Mouse (Mus musculus): ENCODE measurements around the gene Amn1.
"Not testable (repeated sequence)": the region's sequence is repeated elsewhere in the genome, so short reads cannot be mapped to it uniquely, and the experiment has no call there.

The Amn1 gene

DNA sequence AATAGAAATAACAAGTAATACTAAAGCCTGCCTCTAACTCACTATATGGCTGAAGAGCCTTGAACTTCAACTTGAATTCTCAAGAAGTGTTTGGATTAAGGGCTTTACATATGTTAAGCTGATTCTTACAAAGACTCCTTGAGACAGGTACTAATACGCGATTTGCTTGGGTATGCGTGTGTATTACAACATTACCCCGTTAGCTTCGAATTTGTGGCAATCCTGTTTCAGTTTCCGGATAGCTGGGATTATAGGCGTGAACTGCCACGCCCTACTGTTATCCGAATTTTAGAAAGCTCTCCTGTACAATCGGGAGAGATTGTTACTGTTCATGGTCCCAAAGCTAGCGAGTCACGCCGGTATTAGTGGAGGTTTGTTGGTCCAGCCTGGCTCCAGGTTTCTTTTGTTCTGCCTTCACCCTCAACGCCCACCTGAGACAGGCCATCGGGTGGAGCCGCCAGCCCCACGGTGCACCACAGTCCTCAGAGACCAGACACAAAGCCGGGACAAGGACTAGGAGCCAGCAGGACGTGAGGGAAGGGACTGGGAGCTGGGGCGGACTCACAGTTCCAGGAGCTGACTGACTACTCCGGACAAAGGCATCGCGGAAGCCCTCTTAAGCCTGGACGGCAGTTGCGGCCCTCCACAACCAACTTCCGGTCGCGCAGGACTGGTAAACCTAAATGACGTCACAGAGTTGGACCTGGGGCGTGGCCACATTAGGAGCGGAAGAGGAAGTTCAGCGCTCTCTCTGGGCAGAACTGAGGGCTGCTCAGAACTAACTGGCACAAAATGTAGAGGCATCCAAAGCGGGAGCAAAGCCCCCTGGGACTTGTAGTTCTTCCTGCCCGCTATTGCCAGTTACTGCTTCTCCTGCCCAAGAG lies at the start of gene Amn1:
TSS of gene Amn1 (minus strand) at position 672 of the 884 bp plus-strand sequence.
- peak; percentile 95 to 96 for DNase-seq

DNA sequence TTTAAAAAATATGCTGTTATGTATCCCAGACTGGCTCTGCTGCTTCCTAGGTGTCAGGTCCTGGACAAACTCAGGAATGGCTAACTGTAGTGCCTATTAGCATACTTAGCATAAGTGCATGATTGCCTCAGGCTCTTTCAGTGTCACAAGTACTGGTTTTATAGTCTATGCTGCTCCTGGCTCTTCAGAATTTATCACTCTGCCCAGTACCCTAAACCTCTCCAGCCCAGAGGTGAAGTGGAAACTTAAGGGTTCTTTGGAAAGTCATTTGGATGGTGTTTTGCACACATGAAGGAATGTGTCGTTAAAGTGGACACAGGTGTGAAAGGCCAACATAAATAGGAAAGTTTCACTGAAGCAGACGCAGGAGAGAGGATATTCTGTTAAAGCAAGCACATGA lies 48.3 kb upstream of the Amn1 start:
- no peak for DNase-seq

DNA sequence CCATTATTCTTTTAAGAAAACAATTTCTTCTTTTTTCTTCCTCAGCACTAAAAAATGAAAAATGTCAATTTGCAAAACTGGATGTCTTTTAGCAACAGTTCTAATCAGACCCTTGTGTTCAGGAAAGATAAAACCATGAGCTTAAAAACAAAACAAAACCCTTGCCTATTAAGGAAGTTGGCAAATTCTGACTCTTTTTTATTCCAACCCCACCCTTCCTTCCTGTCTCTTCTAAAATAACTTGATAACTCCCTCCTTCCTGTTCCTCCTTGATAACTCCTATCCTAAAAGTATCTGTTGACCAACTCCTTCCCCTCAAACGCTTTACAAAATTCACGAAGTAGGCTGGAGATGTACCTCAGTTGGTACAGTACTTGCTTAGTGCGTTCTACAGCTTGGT lies 45.4 kb upstream of the Amn1 start:
- DNase-seq: no peak

DNA sequence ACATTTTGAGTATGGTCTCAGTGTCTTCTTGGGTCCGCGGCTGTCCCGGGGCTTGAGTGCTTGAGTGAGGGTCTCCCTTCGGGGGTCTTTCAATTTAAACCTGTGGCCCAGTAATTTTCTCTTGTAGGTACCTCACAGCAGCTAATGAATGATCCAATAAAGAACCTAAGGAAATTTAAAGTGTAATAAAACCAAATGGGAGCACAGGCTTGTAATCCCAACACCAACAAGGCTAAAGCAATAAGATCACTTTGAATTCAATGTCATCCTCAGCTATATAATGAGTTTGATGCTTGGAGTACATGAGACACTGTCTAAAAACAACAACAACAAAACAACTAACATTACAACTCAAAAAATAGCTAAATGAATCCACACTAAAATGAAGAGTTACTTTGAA lies 36.2 kb upstream of the Amn1 start:
- DNase-seq: no peak

DNA sequence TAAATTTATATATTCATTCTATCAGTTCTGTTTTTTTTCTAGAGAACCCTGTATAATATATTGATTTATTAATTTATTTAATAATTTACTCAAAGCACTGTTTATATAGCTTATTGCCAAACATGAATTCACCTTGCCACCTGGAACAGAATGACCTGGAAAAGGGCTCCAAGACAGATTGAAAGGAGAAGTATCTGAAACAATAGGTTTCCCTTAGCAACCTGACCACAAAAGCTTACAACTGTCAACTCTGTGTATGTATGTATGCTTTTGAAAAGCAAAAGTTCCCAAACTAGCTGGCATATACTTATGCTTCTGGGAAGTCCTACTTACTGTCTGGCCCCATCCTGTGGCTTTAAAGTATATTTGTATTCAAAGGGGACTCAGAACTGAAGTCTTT lies 32.8 kb upstream of the Amn1 start:
- DNase-seq: no peak

DNA sequence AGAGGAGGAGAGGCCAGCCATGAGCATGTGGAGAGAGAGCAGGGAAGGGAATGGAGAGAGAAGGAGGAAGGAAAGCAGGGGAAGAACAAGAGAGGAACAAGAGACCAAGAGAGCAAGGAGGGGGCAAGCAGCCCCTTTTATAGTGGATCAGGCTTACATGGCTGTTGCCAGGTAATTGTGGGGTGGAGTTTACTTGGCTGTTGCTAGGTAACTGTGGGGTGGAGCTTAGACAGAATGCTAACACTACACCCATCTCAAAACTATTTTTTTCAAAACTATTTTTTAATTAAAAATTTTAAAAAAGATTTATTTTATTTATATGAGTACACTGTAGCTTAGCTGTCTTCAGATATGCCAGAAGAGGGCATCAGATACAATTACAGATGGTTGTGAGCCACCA lies 10.1 kb upstream of the Amn1 start:
- no peak for DNase-seq

DNA sequence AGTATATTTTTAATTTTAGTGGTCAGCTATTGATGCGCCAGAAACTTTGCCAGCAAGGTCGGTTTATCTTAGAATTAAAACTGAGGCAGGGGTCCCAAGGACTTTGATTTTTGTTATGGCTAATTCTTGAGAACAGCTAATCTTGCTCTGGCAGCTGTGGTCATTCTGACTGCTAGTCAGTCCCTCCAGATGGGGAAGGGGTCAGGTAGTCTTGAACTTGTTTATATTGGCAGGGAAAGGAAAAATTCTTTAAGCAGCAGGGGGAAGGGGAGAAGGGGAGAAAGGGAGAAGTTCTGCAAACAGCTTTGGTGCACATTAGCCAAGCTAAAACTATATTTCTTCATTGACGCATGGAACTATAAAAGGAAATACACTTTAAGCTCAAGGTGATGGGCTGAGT lies 8.6 kb upstream of the Amn1 start:
- DNase-seq: no peak

DNA sequence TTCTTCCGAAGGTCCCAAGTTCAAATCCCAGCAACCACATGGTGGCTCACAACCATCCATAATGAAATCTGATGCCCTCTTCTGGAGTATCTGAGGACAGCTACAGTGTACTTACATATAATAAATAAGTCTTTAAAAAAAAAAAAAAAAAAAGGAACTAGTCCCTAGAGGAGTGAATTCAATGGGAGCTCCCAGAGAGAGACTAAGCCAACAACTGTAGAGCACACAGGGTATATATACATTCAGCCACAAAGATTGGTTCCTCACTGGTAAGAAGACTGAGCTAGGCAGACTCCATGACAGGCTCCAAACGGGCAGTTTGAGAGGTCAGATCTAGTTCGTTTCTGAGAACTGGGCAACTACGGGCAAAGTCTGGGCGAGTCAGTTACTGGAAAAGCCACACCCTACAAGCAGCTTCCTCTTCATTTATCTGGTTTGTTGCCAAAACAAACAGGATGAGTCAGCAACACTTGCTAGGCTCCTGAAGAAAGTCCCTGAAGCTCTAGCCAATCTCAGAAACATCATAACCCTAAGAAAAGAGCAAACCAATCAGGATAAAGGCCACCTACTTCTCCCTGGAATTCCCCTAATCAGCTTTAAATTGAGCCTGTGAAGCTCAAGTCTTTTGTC lies 4.9 kb upstream of the Amn1 start:
- no peak for DNase-seq

DNA sequence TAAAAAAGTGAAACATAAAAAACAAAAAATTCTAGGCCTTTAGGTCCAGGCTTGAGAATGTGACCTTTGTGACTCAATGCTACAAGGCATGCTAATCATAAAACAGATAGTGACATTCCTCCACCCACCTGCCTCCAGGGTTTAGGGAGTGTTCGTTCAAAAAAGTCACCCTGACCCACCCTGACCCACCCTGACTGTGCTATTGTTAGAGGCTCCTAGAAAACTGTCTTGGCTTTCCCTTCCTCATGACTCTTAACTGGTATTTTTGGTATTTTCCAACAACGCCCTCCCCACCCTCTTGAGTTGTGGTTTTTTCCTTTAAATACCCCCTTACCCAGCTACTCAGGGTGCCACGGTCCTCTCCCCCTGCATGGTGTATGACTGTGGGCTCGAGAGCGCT lies 3.4 kb upstream of the Amn1 start:
- DNase-seq: not testable (repeated sequence)

DNA sequence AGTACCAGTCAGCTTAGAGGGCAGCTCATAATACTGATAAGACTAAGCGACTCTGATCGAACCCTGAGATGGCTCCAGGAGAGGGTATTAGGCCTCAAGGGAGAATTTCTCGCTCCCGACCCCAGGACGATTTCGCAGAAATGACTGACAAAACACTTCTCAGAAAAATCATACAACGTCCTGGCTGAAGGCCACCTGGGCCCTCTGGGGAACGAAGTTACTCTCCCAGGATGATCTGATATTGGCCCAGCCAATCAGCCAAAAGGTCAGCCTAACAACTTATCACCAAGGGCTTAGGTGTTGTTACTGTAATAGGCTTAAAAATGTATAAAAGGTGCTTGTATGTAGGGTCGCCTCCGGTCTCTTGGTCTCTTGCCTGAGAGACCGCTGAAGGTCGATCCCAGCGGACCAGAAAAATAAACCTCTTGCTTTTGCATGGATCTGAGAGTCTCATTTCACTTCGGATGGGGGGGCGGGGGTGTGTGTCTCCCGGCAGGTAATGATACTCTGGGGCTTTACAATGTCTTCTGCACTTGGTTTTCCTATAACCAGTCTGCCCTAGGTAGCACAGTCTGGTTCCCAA lies 919 bp upstream of the Amn1 start:
- no peak for DNase-seq

DNA sequence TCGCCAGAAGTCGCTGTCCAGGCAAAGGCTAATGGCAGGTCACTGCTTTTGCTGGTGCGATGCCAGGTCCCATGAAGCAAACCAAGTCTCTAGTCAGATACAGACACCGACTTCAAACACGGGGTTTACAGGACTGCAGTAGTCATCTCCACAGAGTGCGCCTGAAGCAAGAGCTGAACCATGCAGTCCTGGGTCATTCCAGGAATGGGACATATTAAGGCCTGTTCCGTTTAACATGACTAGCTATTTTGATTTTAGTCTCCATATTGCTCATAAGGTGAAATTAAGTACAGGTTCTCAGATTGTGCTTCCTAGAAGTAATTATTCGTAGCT lies 379 bp upstream of the Amn1 start:
- no peak for DNase-seq

DNA sequence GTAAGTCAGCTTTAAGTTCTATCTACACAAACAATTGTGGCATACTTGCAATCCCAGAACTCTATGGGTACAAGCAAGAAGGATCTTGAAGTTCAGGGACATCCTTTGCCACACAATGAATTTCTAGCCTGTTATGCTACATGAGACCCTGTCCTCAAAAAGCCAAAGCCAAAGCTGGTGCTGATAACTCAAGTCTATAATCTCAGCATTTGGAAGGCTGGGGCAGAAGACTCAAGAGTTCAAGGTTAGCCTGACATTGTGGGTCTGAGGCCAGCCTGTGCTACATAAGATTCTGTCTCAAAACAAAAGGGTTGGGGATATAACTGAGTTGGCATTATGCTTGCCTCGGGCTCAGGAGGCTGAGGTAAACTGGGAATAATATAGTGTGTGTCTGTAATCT lies 1.1 kb downstream of the Amn1 start:
- no peak for DNase-seq

DNA sequence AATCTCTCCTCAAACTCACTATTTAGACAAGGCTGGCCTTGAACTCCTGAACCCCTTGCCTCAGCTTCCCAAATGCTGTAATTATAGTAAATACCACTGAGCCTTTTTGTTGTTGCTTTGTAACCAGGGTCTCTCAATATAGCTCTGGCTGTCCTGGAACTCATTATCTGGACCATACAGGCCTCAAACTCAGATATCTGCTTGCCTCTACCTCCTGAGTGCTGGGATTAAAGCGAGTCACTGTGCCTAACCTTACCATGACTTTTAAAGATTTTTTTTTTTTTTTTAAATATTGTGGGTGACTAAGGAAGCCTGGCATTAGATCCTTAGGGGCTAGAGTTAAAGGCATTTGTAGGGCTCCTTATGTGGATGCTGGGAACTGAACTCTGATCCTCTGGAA lies 4.5 kb downstream of the Amn1 start:
- no peak for DNase-seq

DNA sequence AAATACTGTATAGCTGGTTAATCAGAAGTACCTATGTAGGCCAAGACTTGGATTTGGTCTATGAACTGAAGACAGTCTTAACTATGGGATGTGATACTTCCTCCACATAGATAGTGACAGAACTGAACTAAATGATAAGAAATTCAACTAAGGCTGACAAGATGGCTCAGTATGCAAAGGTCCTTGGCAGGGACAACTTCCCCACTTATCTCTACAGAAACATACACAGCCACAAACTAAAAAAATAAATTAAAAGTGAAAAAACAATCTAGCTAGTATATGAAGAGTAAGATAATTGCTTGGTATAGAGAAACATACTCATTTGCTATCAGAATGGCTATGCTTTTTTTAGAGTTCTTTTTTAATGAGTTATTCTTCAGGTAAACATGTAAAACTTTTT lies 9.4 kb downstream of the Amn1 start:
- DNase-seq: no peak

DNA sequence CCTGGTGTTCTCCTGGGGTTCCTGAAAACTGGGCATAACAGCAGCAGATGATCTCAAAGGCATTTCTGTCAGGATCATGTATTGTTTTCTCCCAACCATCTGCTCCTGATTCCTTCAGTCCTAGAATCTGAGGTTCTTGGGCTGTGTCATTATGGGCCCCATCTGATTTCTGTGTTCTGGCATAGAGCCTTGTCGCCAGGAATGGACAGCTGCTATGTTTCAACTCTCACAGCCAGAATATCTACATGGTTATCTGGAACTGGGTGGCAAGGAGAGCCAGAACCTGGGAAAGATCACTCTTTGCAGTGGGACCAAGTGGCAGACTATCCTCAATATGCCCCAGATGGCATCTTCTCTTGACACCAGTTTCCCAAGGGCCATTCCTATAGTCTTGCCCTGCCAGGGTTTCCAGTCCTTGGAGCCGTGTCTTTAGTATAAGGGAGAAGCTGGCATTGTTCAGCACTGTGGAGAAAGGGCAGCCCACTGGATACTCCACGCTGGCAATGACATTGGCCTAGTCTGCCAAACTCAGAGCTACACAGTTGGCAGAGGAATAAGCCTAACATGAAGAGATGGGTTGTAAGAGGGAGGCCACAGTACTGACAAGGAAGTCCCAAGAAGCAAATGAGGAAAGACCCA lies 13.5 kb downstream of the Amn1 start:
- DNase-seq: no peak

DNA sequence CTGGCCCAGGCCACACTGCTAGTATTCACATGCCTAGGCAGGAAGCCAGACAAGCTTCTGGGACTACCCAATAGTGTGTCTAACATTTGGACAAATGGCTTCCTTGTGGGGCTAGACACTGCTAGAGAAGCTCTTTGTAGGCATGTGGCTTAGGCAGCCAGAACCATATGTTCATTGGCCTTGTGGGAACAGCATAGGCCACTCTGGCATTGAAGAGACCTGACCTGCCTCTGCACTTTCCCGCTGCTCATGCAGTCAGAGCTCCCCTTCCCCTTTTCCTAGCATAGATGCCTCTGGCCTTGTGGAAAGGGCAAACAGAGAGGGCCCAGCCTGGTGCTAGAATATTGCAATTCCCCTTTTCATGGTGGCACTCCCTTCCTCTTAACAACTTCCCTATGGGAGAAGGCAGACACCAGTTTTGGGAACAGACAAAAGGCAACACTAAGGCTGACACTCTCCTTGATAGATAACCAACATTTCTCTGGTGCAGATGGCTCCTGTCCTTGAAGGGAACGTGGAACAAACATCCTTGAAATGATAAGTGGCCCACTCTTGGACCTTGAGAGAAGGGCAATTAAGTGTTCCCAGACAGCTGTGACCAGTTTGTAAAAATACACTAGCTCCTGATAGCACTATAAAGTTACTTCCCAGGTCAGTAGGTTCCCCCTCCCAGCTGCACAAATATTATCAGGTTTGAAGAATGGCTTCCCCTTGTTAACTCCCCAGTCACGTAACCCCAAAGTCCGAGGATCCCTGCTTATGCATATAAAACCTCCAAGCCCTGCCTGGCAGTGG lies 14.5 kb downstream of the Amn1 start:
- DNase-seq: no peak

DNA sequence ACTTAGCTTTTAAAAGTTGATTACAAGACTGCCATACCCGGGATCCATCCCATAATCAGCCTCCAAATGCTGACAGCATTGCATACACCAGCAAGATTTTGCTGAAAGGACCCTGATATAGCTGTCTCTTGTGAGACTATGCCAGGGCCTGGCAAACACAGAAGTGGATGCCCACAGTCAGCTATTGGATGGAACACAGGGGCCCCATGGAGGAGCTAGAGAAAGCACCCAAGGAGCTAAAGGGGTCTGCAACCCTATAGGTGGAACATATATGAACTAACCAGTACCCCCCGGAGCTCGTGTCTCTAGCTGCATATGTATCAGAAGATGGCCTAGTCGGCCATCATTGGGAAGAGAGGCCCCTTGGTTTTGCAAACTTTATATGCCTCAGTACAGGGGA lies 18.5 kb downstream of the Amn1 start:
- not testable (repeated sequence) for DNase-seq

DNA sequence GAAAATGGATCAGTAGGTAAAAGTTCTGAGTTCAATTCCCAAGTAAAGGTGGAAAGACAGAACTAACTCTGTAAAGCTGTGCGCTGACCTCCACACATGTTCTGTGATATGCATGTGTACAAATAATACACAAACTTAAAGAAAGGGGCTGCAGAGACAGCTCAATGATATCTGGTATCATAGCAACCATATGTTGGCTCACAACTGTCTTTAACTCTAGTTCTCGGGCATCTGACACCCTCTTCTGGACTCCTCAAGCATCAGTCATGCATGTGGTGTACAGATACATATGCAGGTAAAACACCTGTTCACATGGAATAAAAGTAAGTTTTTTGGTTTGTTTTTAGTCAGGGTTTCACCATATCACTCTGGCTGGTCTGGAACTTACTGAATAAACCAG lies 20.1 kb downstream of the Amn1 start:
- DNase-seq: no peak

DNA sequence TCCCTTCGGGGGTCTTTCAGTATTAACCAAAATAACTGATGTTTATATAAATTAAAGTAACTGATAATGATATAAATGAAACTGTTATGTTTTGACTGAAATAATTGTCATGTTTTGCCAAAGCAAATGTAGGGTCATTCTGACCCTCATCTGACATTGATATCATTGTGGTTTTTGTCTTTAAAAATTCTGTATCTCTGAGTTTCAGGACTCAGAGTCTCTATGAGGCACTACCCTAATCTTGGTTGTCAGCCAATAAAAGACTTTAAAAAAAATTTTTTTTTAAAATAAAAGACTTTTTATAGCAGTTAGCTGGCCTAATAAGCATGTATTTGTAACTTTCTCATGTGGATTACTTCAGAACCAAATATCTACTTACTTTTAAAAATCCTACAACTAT lies 20.8 kb downstream of the Amn1 start:
- no peak for DNase-seq

DNA sequence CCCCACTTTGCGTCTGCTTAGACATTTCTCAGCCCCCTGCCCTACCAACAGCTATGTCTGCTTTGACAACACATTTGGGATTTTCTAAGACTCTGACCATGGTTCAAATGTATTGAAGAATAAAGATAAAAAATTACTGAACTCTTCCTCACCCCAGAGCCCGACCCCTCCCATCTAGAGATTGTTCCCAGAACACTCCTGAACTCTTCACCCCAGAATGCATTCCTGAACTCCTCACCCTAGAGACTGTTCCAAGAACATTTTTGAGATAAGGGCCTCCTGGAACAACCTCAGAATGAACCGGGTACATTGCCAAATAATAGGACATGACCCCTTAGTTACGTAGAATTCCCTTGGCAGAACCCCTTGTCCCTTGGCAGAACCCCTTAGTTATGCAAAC lies 21.5 kb downstream of the Amn1 start:
- not testable (repeated sequence) for DNase-seq

DNA sequence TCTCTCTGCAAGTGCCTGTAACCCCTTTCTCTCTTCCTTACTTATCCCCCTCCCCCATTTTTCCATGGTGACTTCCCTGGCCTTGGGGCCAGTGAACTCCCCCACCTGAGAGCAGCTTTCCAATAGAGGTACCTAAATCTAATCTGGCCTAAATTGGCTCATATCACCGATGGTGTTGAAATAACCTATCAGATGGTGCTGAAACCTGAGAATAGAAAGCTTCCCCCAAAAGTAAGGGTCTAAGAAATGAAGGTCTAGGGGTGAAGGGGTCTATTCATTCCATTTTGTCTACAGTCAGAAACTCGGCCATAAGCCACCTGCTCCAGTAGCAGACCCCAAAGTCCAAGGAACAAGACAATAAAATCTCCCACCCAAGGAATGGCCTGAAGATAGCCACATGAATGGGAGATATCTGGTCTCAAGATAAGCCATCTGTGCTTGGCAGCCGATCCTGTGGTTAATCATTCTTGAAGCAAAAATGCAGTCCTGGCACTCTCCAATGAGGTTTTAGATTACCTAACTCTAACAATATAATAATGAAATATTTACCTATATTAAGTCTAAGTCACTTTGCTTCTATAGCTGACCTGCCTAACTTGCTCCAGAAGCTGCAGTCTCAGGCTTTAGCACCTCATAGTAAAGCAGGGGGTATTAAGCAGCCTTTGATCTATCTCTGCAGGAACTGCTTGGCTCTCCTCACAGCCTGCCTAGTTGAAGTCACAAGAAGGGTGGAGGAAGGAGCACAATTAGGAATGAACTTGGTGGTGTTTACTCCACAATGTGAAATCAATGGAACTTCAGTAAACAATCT lies 33.3 kb downstream of the Amn1 start:
- no peak for DNase-seq
